In genomic region chr10:63457292-63458128, GRCm38 (mm10) we compare ENCODE assay signal across 13 mouse cellular contexts. TPM values are rescaled to one million over a fixed set of nuclear protein-coding genes. Genes with fewer than 3 reads are reported as not detected.
DNase-seq lines count a peak whose midpoint lies in the region; ATAC-seq and TF ChIP-seq lines count a peak whose summit lies in the region.
"Had no signal": no experiment of that assay in that cellular context is flagged by ENCODE, and none has a peak within 500 bp of the region (broad histone marks: within the 10 kb centered on the region; RNA-seq: fewer than 3 reads in every experiment).

No protein-coding gene starts in this region.

- no peaks in the 10 kb centered on the region for H3K27me3 ChIP-seq in kidney, embryonic 15.5 days
- H3K27me3 ChIP-seq in heart, adult 2 months (ENCODE audit: control insufficient read depth, insufficient read depth, low read length), result no peaks in the 10 kb centered on the region
- H3K27me3 ChIP-seq in heart, embryonic 13.5 days (replicated peaks), result no peaks in the 10 kb centered on the region
- H3K27me3 ChIP-seq: limb, embryonic 15.5 days; midbrain, embryonic 12.5 days had no signal

- intact Hi-C loops in heart, adult 2 months (cut with DNase I), result loop anchor here (2.0 kb wide), 2 partner anchors 19 to 29 kb away; no protein-coding TSS in a partner anchor

- WGBS in kidney, embryonic 15.5 days, result 50% methylated on average over 17 of the region's 17 CpGs
- WGBS in heart, adult 2 months, result 8% methylated on average over 17 of the region's 17 CpGs
- 16% methylated on average over 17 of the region's 17 CpGs for WGBS in heart, embryonic 13.5 days

- 0 out of 2 replicates have a peak, but pooled peaks cover 18% of the 10 kb centered on the region for H3K4me1 ChIP-seq in kidney, embryonic 15.5 days
- H3K4me1 ChIP-seq in heart, adult 2 months (ENCODE audit: control insufficient read depth, insufficient read depth, low read length), result peaks cover 1% of the 10 kb centered on the region
- H3K4me1 ChIP-seq in heart, embryonic 13.5 days, result peaks cover 41% of the 10 kb centered on the region
- H3K4me1 ChIP-seq: limb, embryonic 15.5 days had no signal

- no peak overlapping the region for H3K9ac ChIP-seq in kidney, embryonic 15.5 days
- H3K9ac ChIP-seq in heart, adult 2 months (ENCODE audit: low read depth, low read length), result peak overlapping the region; percentile 64
- peak overlapping the region; percentile 82 for H3K9ac ChIP-seq in heart, embryonic 13.5 days
- H3K9ac ChIP-seq: limb, embryonic 15.5 days; midbrain, embryonic 12.5 days had no signal

- H3K36me3 ChIP-seq in kidney, embryonic 15.5 days, result no peaks in the 10 kb centered on the region
- peaks cover 3% of the 10 kb centered on the region for H3K36me3 ChIP-seq in heart, adult 2 months (ENCODE audit: control insufficient read depth, insufficient read depth, low read length)
- peaks cover 2% of the 10 kb centered on the region; the same call in 1 of the 2 replicates for H3K36me3 ChIP-seq in heart, embryonic 13.5 days
- H3K36me3 ChIP-seq: limb, embryonic 15.5 days; midbrain, embryonic 12.5 days had no signal

- DNase-seq in kidney, postnatal 25 days, result no peak
- peak; percentile 34 to 37 for DNase-seq in heart, adult 2 months
- peak; percentile 7 for DNase-seq in kidney, postnatal 14 days
- DNase-seq in spleen, postnatal 10 days (ENCODE audit: low spot score in 2 of 2), result no peak
- no peak for DNase-seq in cerebellum, adult 11-12 months
- no peak for DNase-seq in spleen, adult 18-20 months
- DNase-seq: cerebellum, adult 2 months; gastrocnemius, postnatal 36 days had no signal

- H3K79me2 ChIP-seq in heart, adult 2 months (replicated peaks; ENCODE audit: control insufficient read depth, insufficient read depth, low read length), result peaks cover 3% of the 10 kb centered on the region; the same call in 1 of the 2 replicates

- TF ChIP-seq CTCF in heart, adult 2 months (IDR thresholded peaks at IDR 0.05), result no peak

- peak overlapping the region; percentile 52; the same call in 1 of the 2 replicates for H3K27ac ChIP-seq in kidney, embryonic 15.5 days
- H3K27ac ChIP-seq in heart, adult 2 months, result peak overlapping the region; percentile 90
- H3K27ac ChIP-seq in heart, embryonic 13.5 days (replicated peaks), result peak overlapping the region; percentile 97
- H3K27ac ChIP-seq: limb, embryonic 15.5 days; midbrain, embryonic 12.5 days had no signal

- 0 out of 2 replicates have a peak, but pooled peaks have one; percentile 25 for TF ChIP-seq EP300 in heart, adult 2 months (IDR thresholded peaks at IDR 0.05; ENCODE audit: insufficient read depth, low read depth, low read length)

- no peak for ATAC-seq in kidney, embryonic 15.5 days (replicated peaks; ENCODE audit: low FRiP score)
- peak; percentile 65; the same call in 1 of the 2 replicates for ATAC-seq in heart, embryonic 13.5 days (ENCODE audit: extremely low read depth, insufficient number of reproducible peaks, low FRiP score, low TSS enrichment)

- H3K4me3 ChIP-seq in kidney, embryonic 15.5 days (replicated peaks), result peak overlapping the region; percentile 10
- H3K4me3 ChIP-seq in heart, adult 2 months, result peak overlapping the region; percentile 51
- H3K4me3 ChIP-seq in heart, embryonic 13.5 days, result peak overlapping the region; percentile 57
- H3K4me3 ChIP-seq: limb, embryonic 15.5 days; midbrain, embryonic 12.5 days had no signal

- peak overlapping the region; percentile 45 for H3K4me2 ChIP-seq in kidney, embryonic 15.5 days
- H3K4me2 ChIP-seq in heart, embryonic 13.5 days, result peak overlapping the region; percentile 68
- H3K4me2 ChIP-seq: limb, embryonic 15.5 days; midbrain, embryonic 12.5 days had no signal

- no peak for TF ChIP-seq POLR2A in heart, adult 2 months (IDR thresholded peaks at IDR 0.05; ENCODE audit: insufficient read depth, low read depth, low read length)

- H3K9me3 ChIP-seq in kidney, embryonic 15.5 days (replicated peaks), result no peaks in the 10 kb centered on the region
- H3K9me3 ChIP-seq in heart, embryonic 13.5 days, result no peaks in the 10 kb centered on the region
- H3K9me3 ChIP-seq: limb, embryonic 15.5 days; midbrain, embryonic 12.5 days had no signal

RNA-seq across cellular contexts. Expression of gene Ctnna3, which starts 27.6 kb away (rescaled TPM):
- 0.53 and 0.59 TPM in 2 replicates for polyA plus RNA-seq in kidney, embryonic 15.5 days (2015; fragmentation: Nextera tagmentation; extraction: Ambion mirVana)
- 10 to 100 TPM; 46.9 to 54.6 TPM for total RNA-seq in heart, adult 2 months (2021)
- polyA plus RNA-seq in heart, adult 2 months (2012; rRNA removed), result 6.4 and 18.6 TPM in 2 replicates
- 18.5 and 21.8 TPM in 2 replicates for polyA plus RNA-seq in heart, embryonic 13.5 days (2015; fragmentation: Nextera tagmentation; extraction: Ambion mirVana)
- polyA plus RNA-seq: midbrain, embryonic 12.5 days had no signal

RNA-seq across cellular contexts. Expression of gene Gm7075, which starts 35.9 kb away (rescaled TPM):
- polyA plus RNA-seq in kidney, embryonic 15.5 days (2015; fragmentation: Nextera tagmentation; extraction: Ambion mirVana), result not detected in 2 replicates
- total RNA-seq in heart, adult 2 months (2021), result not detected
- polyA plus RNA-seq in heart, adult 2 months (2012; rRNA removed), result not detected in 2 replicates
- not detected in 2 replicates for polyA plus RNA-seq in heart, embryonic 13.5 days (2015; fragmentation: Nextera tagmentation; extraction: Ambion mirVana)
- total RNA-seq: gastrocnemius, postnatal 36 days; layer of hippocampus, adult 8-10 months had no signal
- polyA plus RNA-seq: cerebellum, adult 2 months; limb, embryonic 15.5 days; midbrain, embryonic 12.5 days had no signal

Comparison
In these comparisons a context has a peak if more than half of its experiments do, and no peak if none do; other contexts are left out.
1. DNase-seq: peak in heart, adult 2 months (2 of 2) and kidney, postnatal 14 days (single experiment); none in kidney, postnatal 25 days (0 of 2), spleen, postnatal 10 days (0 of 2), cerebellum, adult 11-12 months (single experiment) and spleen, adult 18-20 months (0 of 2).
2. Peak in every context shown above with its lines, with median percentiles within 50 percentile points of each other: H3K27ac ChIP-seq and H3K4me3 ChIP-seq.